Mouse (Mus musculus) CH12F3 (cell line): ENCODE results near the gene Kcna2.

Source experiments
- in situ Hi-C: fragments of 300-500 bp; cut with MboI; formaldehyde crosslinking; loops from 2 replicates; pipeline ENCODE4 v1.14.3; 2020; ENCODE audit warnings: low sequenced_read_pairs

Gene Kcna2

GRCm38 (mm10) chr3:107147126-107147525, 46.2 kb downstream of the Kcna2 start:
- in situ Hi-C loops = no loop called here

- in situ Hi-C loops = no loop called here
Observed at GRCm38 (mm10) chr3:107149006-107149405, 48.1 kb downstream of the Kcna2 start.

GRCm38 (mm10) chr3:107150469-107150868, 49.5 kb downstream of the Kcna2 start:
- in situ Hi-C loops = no loop called here

GRCm38 (mm10) chr3:107150872-107151540, 50.1 kb downstream of the Kcna2 start:
- in situ Hi-C loops = no loop called here

GRCm38 (mm10) chr3:107153772-107154655, 53.1 kb downstream of the Kcna2 start:
- in situ Hi-C loops = no loop called here

- in situ Hi-C loops = no loop called here
Observed at GRCm38 (mm10) chr3:107158856-107159255, 57.9 kb downstream of the Kcna2 start.

GRCm38 (mm10) chr3:107159418-107159817, 58.5 kb downstream of the Kcna2 start:
- in situ Hi-C loops = no loop called here

- in situ Hi-C loops = no loop called here
Observed at GRCm38 (mm10) chr3:107159859-107160324, 58.9 kb downstream of the Kcna2 start.

- in situ Hi-C loops = no loop called here
Observed at GRCm38 (mm10) chr3:107162741-107163140, 61.8 kb downstream of the Kcna2 start.
